Mouse (Mus musculus) MEL (cell line): ENCODE results near the gene Il31ra. TPM values are rescaled to one million over a fixed set of nuclear protein-coding genes. Genes with fewer than 3 reads are reported as not detected.

Source experiments
- DNase-seq: peaks from one replicate; pipeline ENCODE4 v3.0.0; 2011; ENCODE audit warnings: low read depth, low spot score
- H3K27ac ChIP-seq: 2 replicates; pipeline ENCODE4 v1.5.1; 2012; ENCODE audit warnings: low read depth, mild to moderate bottlenecking, control low read depth, low read length, moderate library complexity; ENCODE audit not compliant: control insufficient read depth
- H3K27me3 ChIP-seq, 2 experiments: fragments of 150-350 bp in 1 of 2; sonication (generic) in 1 of 2; 2 replicates each; pipeline ENCODE4 v1.6.1; 2012; ENCODE audit warnings: low read length in 2 of 2, mild to moderate bottlenecking in 2 of 2, improper control_type of control experiment in 1 of 2, moderate library complexity in 1 of 2; ENCODE audit not compliant: insufficient read depth in 2 of 2, control insufficient read depth in 1 of 2
- H3K36me3 ChIP-seq, 2 experiments: 2 replicates each; pipeline ENCODE4 v1.6.1; 2012 to 2014; ENCODE audit warnings: low read length in 2 of 2, improper control_type of control experiment in 1 of 2, inconsistent platforms in 1 of 2, mild to moderate bottlenecking in 1 of 2; ENCODE audit not compliant: insufficient read depth in 2 of 2, control insufficient read depth in 1 of 2
- H3K4me1 ChIP-seq, 2 experiments: fragments of 150-350 bp in 1 of 2; sonication (generic) in 1 of 2; 2 replicates each; pipeline ENCODE4 v1.6.1; 2012; ENCODE audit warnings: low read length in 2 of 2, improper control_type of control experiment in 1 of 2, mild to moderate bottlenecking in 1 of 2; ENCODE audit not compliant: insufficient read depth in 2 of 2, control insufficient read depth in 1 of 2
- H3K4me3 ChIP-seq, 2 experiments: fragments of 150-350 bp in 1 of 2; sonication (generic) in 1 of 2; 2 replicates each; pipeline ENCODE4 v1.5.1; 2012; ENCODE audit warnings: low read depth in 2 of 2, low read length in 2 of 2, mild to moderate bottlenecking in 2 of 2, moderate library complexity in 2 of 2, control low read depth in 1 of 2, improper control_type of control experiment in 1 of 2; ENCODE audit not compliant: control insufficient read depth in 1 of 2, insufficient read depth in 1 of 2
- H3K79me2 ChIP-seq: 2 replicates; pipeline ENCODE4 v1.6.1; 2012; ENCODE audit warnings: mild to moderate bottlenecking, low read length, moderate library complexity; ENCODE audit not compliant: control insufficient read depth, poor library complexity, insufficient read depth
- H3K9ac ChIP-seq: 2 replicates; pipeline ENCODE4 v1.6.1; 2012; ENCODE audit warnings: low read depth, mild to moderate bottlenecking, control low read depth, low read length, moderate library complexity; ENCODE audit not compliant: control insufficient read depth, poor library complexity, severe bottlenecking
- H3K9me3 ChIP-seq: fragments of 150-350 bp; sonication (generic); replicated peaks from 2 replicates; pipeline ENCODE4 v1.6.1; 2012; ENCODE audit warnings: mild to moderate bottlenecking, low read length, improper control_type of control experiment, moderate library complexity; ENCODE audit not compliant: insufficient read depth
- CHD1 ChIP-seq: IDR thresholded peaks from 2 replicates; pipeline ENCODE4 v1.6.1; 2012; ENCODE audit warnings: low read depth, mild to moderate bottlenecking, inconsistent platforms, low read length, improper control_type of control experiment
- ELF1 ChIP-seq: IDR thresholded peaks from 2 replicates; pipeline ENCODE4 v1.6.1; 2014; ENCODE audit warnings: low read depth, mild to moderate bottlenecking, inconsistent platforms, low read length, improper control_type of control experiment, moderate library complexity
- EP300 ChIP-seq, 2 experiments: IDR thresholded peaks; 2 replicates each; pipeline ENCODE4 v1.6.1; 2011; ENCODE audit warnings: improper control_type of control experiment in 2 of 2, low read length in 2 of 2, low read depth in 1 of 2, mild to moderate bottlenecking in 1 of 2
- GATA1 ChIP-seq: IDR thresholded peaks from 2 replicates; pipeline ENCODE4 v1.6.1; 2011; ENCODE audit warnings: low read depth, low read length, improper control_type of control experiment
- JUND ChIP-seq: IDR thresholded peaks from 2 replicates; pipeline ENCODE4 v1.6.1; 2011; ENCODE audit warnings: low read depth, mild to moderate bottlenecking, improper control_type of control experiment, low read length
- KAT2A ChIP-seq: conservative IDR thresholded peaks from 2 replicates; pipeline ENCODE4 v1.6.1; 2012; ENCODE audit warnings: low read depth, low read length, improper control_type of control experiment, inconsistent platforms
- MAFK ChIP-seq: IDR thresholded peaks from 2 replicates; pipeline ENCODE4 v1.6.1; 2011; ENCODE audit warnings: low read depth, mild to moderate bottlenecking, low read length, improper control_type of control experiment, borderline replicate concordance
- MAX ChIP-seq: IDR thresholded peaks from 2 replicates; pipeline ENCODE4 v1.6.1; 2011; ENCODE audit warnings: low read length, improper control_type of control experiment
- MAZ ChIP-seq: IDR thresholded peaks from 2 replicates; pipeline ENCODE4 v1.6.1; 2012; ENCODE audit warnings: low read depth, mild to moderate bottlenecking, inconsistent platforms, low read length, improper control_type of control experiment
- MEF2A ChIP-seq: IDR thresholded peaks from 2 replicates; pipeline ENCODE4 v1.6.1; 2014; ENCODE audit warnings: low read depth, mild to moderate bottlenecking, inconsistent platforms, low read length, improper control_type of control experiment; ENCODE audit not compliant: poor library complexity, insufficient replicate concordance, severe bottlenecking; ENCODE audit errors: extremely low read depth
- MXI1 ChIP-seq: IDR thresholded peaks from 2 replicates; pipeline ENCODE4 v1.6.1; 2011; ENCODE audit warnings: mild to moderate bottlenecking, low read depth, low read length, improper control_type of control experiment
- MYC ChIP-seq: IDR thresholded peaks from 2 replicates; pipeline ENCODE4 v1.6.1; 2011; ENCODE audit warnings: low read depth, mild to moderate bottlenecking, low read length, improper control_type of control experiment, moderate library complexity
- NRF1 ChIP-seq: IDR thresholded peaks from 2 replicates; pipeline ENCODE4 v1.6.1; 2014; ENCODE audit warnings: low read depth, mild to moderate bottlenecking, inconsistent platforms, low read length, improper control_type of control experiment, moderate library complexity; ENCODE audit not compliant: poor library complexity, insufficient read depth, severe bottlenecking
- POLR2A ChIP-seq, 2 experiments: IDR thresholded peaks; 2 replicates each; pipeline ENCODE4 v1.6.1; 2011 to 2012; ENCODE audit warnings: low read length in 2 of 2, mild to moderate bottlenecking in 2 of 2, control low read depth in 1 of 2, improper control_type of control experiment in 1 of 2, low read depth in 1 of 2, moderate library complexity in 1 of 2; ENCODE audit not compliant: control insufficient read depth in 1 of 2, insufficient read depth in 1 of 2, poor library complexity in 1 of 2
- POLR2AphosphoS2 ChIP-seq: IDR thresholded peaks from 2 replicates; pipeline ENCODE4 v1.6.1; 2011; ENCODE audit warnings: low read length, improper control_type of control experiment
- SIN3A ChIP-seq: IDR thresholded peaks from 2 replicates; pipeline ENCODE4 v1.6.1; 2012; ENCODE audit warnings: low read length, improper control_type of control experiment, inconsistent platforms
- TAL1 ChIP-seq: IDR thresholded peaks from 2 replicates; pipeline ENCODE4 v1.6.1; 2012; ENCODE audit warnings: mild to moderate bottlenecking, inconsistent platforms, low read length, moderate library complexity, mixed read lengths
- TCF12 ChIP-seq: IDR thresholded peaks from 2 replicates; pipeline ENCODE4 v1.6.1; 2014; ENCODE audit warnings: low read depth, mild to moderate bottlenecking, inconsistent platforms, low read length, improper control_type of control experiment, moderate library complexity
- USF1 ChIP-seq: IDR thresholded peaks from 2 replicates; pipeline ENCODE4 v1.6.1; 2014; ENCODE audit warnings: low read depth, mild to moderate bottlenecking, inconsistent platforms, low read length, improper control_type of control experiment, moderate library complexity
- USF2 ChIP-seq, 2 experiments: IDR thresholded peaks; 2 replicates each; pipeline ENCODE4 v1.6.1; 2011 to 2012; ENCODE audit warnings: improper control_type of control experiment in 2 of 2, low read length in 2 of 2, borderline replicate concordance in 1 of 2, inconsistent platforms in 1 of 2, low read depth in 1 of 2, mild to moderate bottlenecking in 1 of 2; ENCODE audit not compliant: insufficient read depth in 1 of 2
- ZC3H11A ChIP-seq: IDR thresholded peaks from 2 replicates; pipeline ENCODE4 v1.6.1; 2012; ENCODE audit warnings: low read depth, mild to moderate bottlenecking, inconsistent platforms, low read length, improper control_type of control experiment
- polyA plus RNA-seq, 2 experiments: library from polyadenylated mRNA; stranded (reverse) in 1 of 2; unstranded in 1 of 2; fragments of >175 nt in 1 of 2; fragments of >200 nt in 1 of 2; gene quantifications; 2 replicates each; pipeline versions ENCODE4 v1.2.1 to v1.2.4; 2012; ENCODE audit warnings: low replicate concordance in 2 of 2, low read depth in 1 of 2; ENCODE audit not compliant: insufficient read length in 2 of 2, insufficient read depth in 1 of 2, missing spikeins in 1 of 2
- total RNA-seq: library from RNA; depleted of rRNA; stranded (reverse); fragments of 300-350 nt; gene quantifications from 2 replicates; pipeline ENCODE4 v1.2.3, GENCODE M21; 2012

Il31ra gene
- total and polyA plus RNA-seq, 3 experiments, result 2.1 to 2.2 TPM; not detected in 1

DNA sequence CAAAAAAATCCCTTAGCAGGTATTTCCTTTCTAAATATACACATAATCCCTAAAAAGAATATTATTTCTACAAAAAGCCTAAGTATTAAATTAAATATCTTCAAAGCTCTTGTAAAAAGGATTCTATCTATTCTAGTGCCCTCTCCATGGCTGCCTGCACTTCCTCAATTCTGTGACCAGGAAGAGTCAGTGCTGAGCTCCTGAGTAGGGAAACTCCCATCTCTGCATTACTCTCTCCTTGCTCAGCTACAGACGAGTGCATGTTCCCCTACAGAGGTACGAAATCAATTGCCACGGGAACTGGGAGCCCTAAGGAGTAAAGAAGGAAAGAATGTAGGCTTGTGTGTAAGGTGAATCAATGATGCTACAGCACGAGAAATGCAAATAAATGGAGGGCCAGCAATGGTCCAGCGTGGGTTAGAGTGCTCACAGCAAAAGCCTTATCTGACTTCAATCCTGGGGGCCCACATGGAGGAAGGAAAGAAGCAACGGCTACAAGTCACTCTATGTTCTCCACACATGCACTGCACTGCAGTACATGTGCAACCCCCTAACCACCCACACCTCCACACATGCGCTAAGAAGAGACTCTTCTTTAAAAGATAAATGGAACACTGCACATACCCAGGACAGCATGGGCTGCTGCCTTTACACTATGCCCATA lies 41.1 kb upstream of the Il31ra start (continued):
- TF ChIP-seq TCF12 (0 out of 2 replicates have a peak, but pooled peaks have one; percentile 11), GATA1 (peak; percentile 57), POLR2A (IDR thresholded peaks at IDR 0.05; ENCODE audit: control insufficient read depth in 1 of 2, insufficient read depth in 1 of 2, low read depth in 1 of 2, low read length in 2 of 2, poor library complexity in 1 of 2) (peak in 1 of 2 experiments; percentile 56; a peak in 2 of 4 replicates)
- TF ChIP-seq, all 39 proteins: peak for 15

DNA sequence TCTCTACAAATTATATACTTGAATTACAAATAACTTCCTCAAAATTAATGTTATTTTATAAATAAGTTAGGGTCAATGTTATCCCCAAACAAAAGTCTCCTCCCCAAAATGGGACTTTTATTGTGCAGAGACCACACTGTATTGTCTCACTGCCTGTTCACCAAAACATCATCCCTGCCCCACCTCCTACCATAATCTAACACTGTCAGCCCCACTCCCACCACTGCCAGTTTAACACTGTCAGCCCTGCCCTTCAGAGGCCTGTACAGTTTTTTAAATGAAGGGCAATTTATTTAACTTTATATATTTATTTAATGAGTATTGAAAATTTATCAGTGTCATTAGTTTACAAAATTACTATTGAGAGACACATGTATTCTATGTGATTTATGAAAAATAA lies 31.4 kb upstream of the Il31ra start:
- no peak overlapping the region for H3K4me3 ChIP-seq
- TF ChIP-seq KAT2A (no peak), JUND (no peak), MYC (no peak), ELF1 (no peak), SIN3A (no peak), MXI1 (no peak), TAL1 (no peak), TCF12 (no peak), MAZ (no peak), ZC3H11A (no peak), MEF2A (no peak), MAX (no peak), NRF1 (no peak), USF2 (IDR thresholded peaks at IDR 0.05; ENCODE audit: borderline replicate concordance in 1 of 2, insufficient read depth in 1 of 2, low read depth in 1 of 2, low read length in 2 of 2) (no peak), EP300 (IDR thresholded peaks at IDR 0.05; ENCODE audit: low read depth in 1 of 2, low read length in 2 of 2) (no peak), CHD1 (no peak), USF1 (no peak), MAFK (no peak), POLR2AphosphoS2 (no peak)
- peaks cover 0 to 16% of the 10 kb centered on the region in 2 experiments; a peak in 2 of 4 replicates for H3K36me3 ChIP-seq
- no peak overlapping the region for H3K27ac ChIP-seq
- H3K27me3 ChIP-seq, result no peaks in the 10 kb centered on the region
- H3K4me1 ChIP-seq, result peaks cover 2 to 16% of the 10 kb centered on the region in 2 experiments; a peak in 3 of 4 replicates
- no peaks in the 10 kb centered on the region for H3K9me3 ChIP-seq
- H3K9ac ChIP-seq, result no peak overlapping the region
- no peaks in the 10 kb centered on the region for H3K79me2 ChIP-seq
- DNase-seq, result peak; percentile 27
